Mouse (Mus musculus): ENCODE data around the gene Cdyl. TPM values are rescaled to one million over a fixed set of nuclear protein-coding genes. Genes with fewer than 3 reads are reported as not detected.
A peak's percentile ranks its signal among the peaks of the same experiment; 100 is the strongest.

Gene Cdyl
- total and polyA plus RNA-seq, 2 experiments from 2014 or later = 2.8 to 8.1 TPM

DNA sequence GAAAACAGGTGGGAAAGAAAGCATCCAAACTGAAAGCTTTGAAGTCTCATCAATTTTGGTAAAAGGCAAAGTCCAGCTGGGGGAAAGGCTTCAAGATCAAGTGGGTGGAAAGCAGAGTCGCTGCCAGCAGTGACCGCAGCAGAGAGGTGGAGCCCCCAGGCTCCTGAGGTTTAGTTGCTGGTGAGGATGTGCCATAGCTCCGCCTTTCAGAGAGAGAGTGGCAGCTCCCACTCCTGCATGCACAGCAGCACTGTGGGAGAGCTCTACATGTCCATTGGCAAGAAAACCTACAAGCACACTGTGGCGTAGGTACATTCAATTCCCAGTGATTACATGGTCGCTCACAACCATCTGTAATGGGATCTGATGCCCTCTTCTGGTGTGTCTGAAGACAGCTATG, 219.4 kb downstream of the Cdyl start:
- ATAC-seq (ENCODE audit: low FRiP score) = no peak
- WGBS = 56% methylated on average over 5 of the region's 5 CpGs

GRCm38 (mm10) chr13:35879519-35879918, 219.9 kb downstream of the Cdyl start:
- Histone ChIP-seq H3K9me3 (ENCODE audit: low read length) (no peaks in the 10 kb centered on the region), H3K4me3 (ENCODE audit: low read depth, low read length) (no peak overlapping the region), H3K4me2 (ENCODE audit: low read depth, low read length, poor library complexity, severe bottlenecking) (no peak overlapping the region), H3K36me3 (ENCODE audit: insufficient read depth, low read length) (no peaks in the 10 kb centered on the region), H3K9ac (replicated peaks; ENCODE audit: low read length, poor library complexity, severe bottlenecking) (no peak overlapping the region), H3K27me3 (ENCODE audit: insufficient read depth, low read length) (no peaks in the 10 kb centered on the region), H3K27ac (ENCODE audit: low read depth, low read length) (no peak overlapping the region), H3K4me1 (ENCODE audit: insufficient read depth, low read length) (no peaks in the 10 kb centered on the region)
- WGBS = 89% methylated on average over 5 of the region's 5 CpGs
- ATAC-seq (ENCODE audit: low FRiP score) = no peak
- no peak for DNase-seq (ENCODE audit: low spot score)
- TF ChIP-seq CTCF (IDR thresholded peaks at IDR 0.05) = no peak

More for the DNA sequence above, 219.4 kb downstream of the Cdyl start:
- H3K4me3 ChIP-seq (ENCODE audit: low read depth, low read length) = no peak overlapping the region
- H3K9me3 ChIP-seq (ENCODE audit: low read length) = no peaks in the 10 kb centered on the region
- H3K4me1 ChIP-seq (ENCODE audit: insufficient read depth, low read length) = no peaks in the 10 kb centered on the region
- no peak for TF ChIP-seq CTCF (IDR thresholded peaks at IDR 0.05)
- no peak for DNase-seq (ENCODE audit: low spot score)
- no peak overlapping the region for H3K27ac ChIP-seq (ENCODE audit: low read depth, low read length)
- no peaks in the 10 kb centered on the region for H3K27me3 ChIP-seq (ENCODE audit: insufficient read depth, low read length)
- no peak overlapping the region for H3K4me2 ChIP-seq (ENCODE audit: low read depth, low read length, poor library complexity, severe bottlenecking)
- H3K9ac ChIP-seq (replicated peaks; ENCODE audit: low read length, poor library complexity, severe bottlenecking) = no peak overlapping the region
- no peaks in the 10 kb centered on the region for H3K36me3 ChIP-seq (ENCODE audit: insufficient read depth, low read length)

DNA sequence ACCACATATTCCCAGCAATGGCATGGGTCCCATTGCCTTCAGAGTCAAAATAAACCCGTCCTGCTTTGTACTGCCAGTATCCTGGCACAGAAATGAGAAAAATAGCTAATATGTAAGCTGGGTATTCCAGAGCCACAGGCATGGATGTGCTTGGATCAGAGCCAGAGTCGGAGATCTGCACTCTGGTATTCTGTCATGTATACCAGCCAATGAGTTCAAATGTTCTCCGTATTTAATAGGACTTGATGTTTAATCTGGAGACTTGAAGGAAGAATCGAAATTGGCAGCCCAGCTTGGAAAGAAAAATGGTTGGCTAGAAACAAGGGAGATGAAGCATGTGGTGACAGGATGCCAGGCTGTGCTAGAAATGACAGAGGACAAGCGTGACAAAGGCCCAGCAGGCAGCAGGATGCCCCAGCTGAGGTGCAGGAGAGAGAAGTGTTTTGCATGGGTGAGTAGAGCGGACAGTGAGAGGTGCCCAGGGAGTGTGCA, 221.0 kb downstream of the Cdyl start:
- no peaks in the 10 kb centered on the region for H3K9me3 ChIP-seq (ENCODE audit: low read length)
- H3K27me3 ChIP-seq (ENCODE audit: insufficient read depth, low read length) = no peaks in the 10 kb centered on the region
- H3K4me2 ChIP-seq (ENCODE audit: low read depth, low read length, poor library complexity, severe bottlenecking) = no peak overlapping the region
- H3K36me3 ChIP-seq (ENCODE audit: insufficient read depth, low read length) = no peaks in the 10 kb centered on the region
- no peak overlapping the region for H3K4me3 ChIP-seq (ENCODE audit: low read depth, low read length)
- 45% methylated on average over 6 of the region's 6 CpGs for WGBS
- H3K4me1 ChIP-seq (ENCODE audit: insufficient read depth, low read length) = no peaks in the 10 kb centered on the region
- no peak overlapping the region for H3K9ac ChIP-seq (replicated peaks; ENCODE audit: low read length, poor library complexity, severe bottlenecking)
- peak; percentile 31; the same call in 1 of the 2 replicates for ATAC-seq (ENCODE audit: low FRiP score)
- no peak overlapping the region for H3K27ac ChIP-seq (ENCODE audit: low read depth, low read length)
- no peak for TF ChIP-seq CTCF (IDR thresholded peaks at IDR 0.05)
- DNase-seq (ENCODE audit: low spot score) = peak; percentile 74

GRCm38 (mm10) chr13:35886121-35886725, 226.6 kb downstream of the Cdyl start:
- H3K9me3 ChIP-seq (ENCODE audit: low read length) = no peaks in the 10 kb centered on the region
- H3K4me2 ChIP-seq (ENCODE audit: low read depth, low read length, poor library complexity, severe bottlenecking) = no peak overlapping the region
- 36% methylated on average over 15 of the region's 15 CpGs for WGBS
- no peaks in the 10 kb centered on the region for H3K4me1 ChIP-seq (ENCODE audit: insufficient read depth, low read length)
- H3K4me3 ChIP-seq (ENCODE audit: low read depth, low read length) = no peak overlapping the region
- ATAC-seq (ENCODE audit: low FRiP score) (no peak), DNase-seq (ENCODE audit: low spot score) (peak; percentile 34)
- H3K27ac ChIP-seq (ENCODE audit: low read depth, low read length) = no peak overlapping the region
- no peak overlapping the region for H3K9ac ChIP-seq (replicated peaks; ENCODE audit: low read length, poor library complexity, severe bottlenecking)
- H3K36me3 ChIP-seq (ENCODE audit: insufficient read depth, low read length) = no peaks in the 10 kb centered on the region
- H3K27me3 ChIP-seq (ENCODE audit: insufficient read depth, low read length) = no peaks in the 10 kb centered on the region
- TF ChIP-seq CTCF (IDR thresholded peaks at IDR 0.05) = peak; percentile 62

DNA sequence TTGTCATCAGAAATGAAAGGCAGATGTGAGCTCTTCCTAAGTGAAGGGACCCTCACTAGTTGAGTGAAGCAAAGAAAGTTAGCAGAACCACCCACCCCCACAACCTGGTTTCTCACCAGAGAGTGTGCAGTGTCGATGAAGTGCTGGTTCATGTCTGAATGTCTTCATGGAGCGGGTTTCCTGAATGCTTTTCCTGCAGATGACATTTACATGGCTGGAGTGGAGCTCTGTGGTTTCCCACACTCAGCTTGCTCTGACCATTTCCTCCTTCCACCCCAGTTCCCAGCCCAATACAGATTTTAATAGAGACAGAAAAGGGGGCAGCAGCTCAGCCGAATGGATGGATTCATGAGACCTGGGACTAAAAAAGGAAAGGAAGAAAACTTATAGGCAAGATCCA, 233.2 kb downstream of the Cdyl start:
- WGBS = 93% methylated on average over 3 of the region's 3 CpGs
- Histone ChIP-seq H3K36me3 (ENCODE audit: insufficient read depth, low read length) (0 out of 2 replicates have a peak, but pooled peaks cover 5% of the 10 kb centered on the region), H3K4me3 (ENCODE audit: low read depth, low read length) (no peak overlapping the region), H3K9me3 (ENCODE audit: low read length) (no peaks in the 10 kb centered on the region), H3K4me2 (ENCODE audit: low read depth, low read length, poor library complexity, severe bottlenecking) (no peak overlapping the region), H3K4me1 (ENCODE audit: insufficient read depth, low read length) (no peaks in the 10 kb centered on the region), H3K9ac (replicated peaks; ENCODE audit: low read length, poor library complexity, severe bottlenecking) (no peak overlapping the region), H3K27ac (ENCODE audit: low read depth, low read length) (no peak overlapping the region), H3K27me3 (ENCODE audit: insufficient read depth, low read length) (no peaks in the 10 kb centered on the region)
- no peak for TF ChIP-seq CTCF (IDR thresholded peaks at IDR 0.05)
- no peak for ATAC-seq (ENCODE audit: low FRiP score)
- no peak for DNase-seq (ENCODE audit: low spot score)

DNA sequence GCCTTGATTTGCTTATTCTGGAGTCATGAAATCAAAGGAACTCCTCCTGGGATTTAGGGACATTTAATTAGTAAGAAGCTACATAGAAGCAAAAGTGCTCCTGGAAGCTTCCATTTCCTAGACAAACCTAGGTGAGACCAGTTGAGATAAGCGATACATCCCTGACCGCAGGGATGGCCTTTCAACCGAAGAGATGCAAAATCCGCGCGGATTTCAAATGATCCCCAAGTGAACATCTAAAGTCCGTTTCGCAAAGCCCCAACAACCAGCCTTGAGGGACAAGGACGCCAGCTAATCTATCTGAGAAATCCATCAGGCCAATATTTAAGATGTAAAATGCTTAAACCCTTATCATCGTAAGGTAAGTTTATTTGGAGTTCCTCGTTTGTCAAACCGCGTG, 245.7 kb downstream of the Cdyl start:
- Histone ChIP-seq H3K9ac (replicated peaks; ENCODE audit: low read length, poor library complexity, severe bottlenecking) (peak overlapping the region; percentile 53; the same call in 1 of the 2 replicates), H3K36me3 (ENCODE audit: insufficient read depth, low read length) (no peaks in the 10 kb centered on the region), H3K4me2 (ENCODE audit: low read depth, low read length, poor library complexity, severe bottlenecking) (peak overlapping the region; percentile 69), H3K27me3 (ENCODE audit: insufficient read depth, low read length) (no peaks in the 10 kb centered on the region), H3K4me1 (ENCODE audit: insufficient read depth, low read length) (no peaks in the 10 kb centered on the region), H3K9me3 (ENCODE audit: low read length) (no peaks in the 10 kb centered on the region), H3K27ac (ENCODE audit: low read depth, low read length) (no peak overlapping the region), H3K4me3 (ENCODE audit: low read depth, low read length) (peak overlapping the region; percentile 63)
- 2% methylated on average over 13 of the region's 13 CpGs for whole genome bisulfite sequencing
- no peak for TF ChIP-seq CTCF (IDR thresholded peaks at IDR 0.05)
- DNase-seq (ENCODE audit: low spot score) (peak; percentile 22), ATAC-seq (ENCODE audit: low FRiP score) (no peak)

All from midbrain, postnatal 0 days (tissue).